Mouse (Mus musculus) MEL (cell line): ENCODE measurements at regions not wholly inside any gene's neighbourhood (a gene's known extent, or its start where the extent isn't known, plus 50 kb on each side); places are given as distances from the start of the nearest gene placed in this dataset.

Experiments
- EP300 ChIP-seq, 2 experiments: IDR thresholded peaks; 2 replicates each; pipeline ENCODE4 v1.6.1; 2011; ENCODE audit warnings: improper control_type of control experiment in 2 of 2, low read length in 2 of 2, low read depth in 1 of 2, mild to moderate bottlenecking in 1 of 2
- TAL1 ChIP-seq: IDR thresholded peaks from 2 replicates; pipeline ENCODE4 v1.6.1; 2012; ENCODE audit warnings: mild to moderate bottlenecking, inconsistent platforms, low read length, moderate library complexity, mixed read lengths

GRCm38 (mm10) chr17:82824619-82825018, 390.5 kb upstream of the Pkdcc start:
- no peak for TF ChIP-seq EP300 (IDR thresholded peaks at IDR 0.05; ENCODE audit: low read depth in 1 of 2, low read length in 2 of 2)
- no peak for TF ChIP-seq TAL1
